9 mouse cellular contexts compared by ENCODE assay signal in the genomic region with DNA sequence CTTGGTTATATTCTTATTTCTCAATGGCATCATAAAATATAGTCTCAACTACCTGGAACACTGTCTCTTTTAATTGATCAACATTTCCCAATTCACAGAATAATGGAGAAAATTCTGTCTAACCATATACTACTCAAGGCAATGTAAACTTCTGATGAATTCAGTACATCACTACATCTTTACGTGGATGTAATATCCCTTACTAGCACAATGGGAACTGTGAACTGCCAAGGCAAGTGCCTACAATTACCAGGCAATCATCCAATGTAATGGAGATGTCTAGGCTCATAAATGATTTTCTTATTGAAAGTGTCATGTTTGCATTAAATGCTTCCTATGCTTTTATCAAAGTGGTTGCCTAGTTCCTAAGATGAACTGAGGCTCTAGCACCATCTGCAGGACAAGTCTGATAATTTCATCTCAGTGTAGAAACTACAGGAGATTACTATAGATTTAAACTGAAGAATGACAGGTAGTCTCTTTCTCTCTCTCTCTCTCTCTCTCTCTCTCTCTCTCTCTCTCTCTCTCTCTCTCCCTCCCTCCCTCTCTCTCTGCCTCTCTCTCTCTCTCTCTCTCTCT.
DNase-seq lines count a peak whose midpoint lies in the region; ATAC-seq and TF ChIP-seq lines count a peak whose summit lies in the region.
"Had no signal": no experiment of that assay in that cellular context is flagged by ENCODE, and none has a peak within 500 bp of the region (broad histone marks: within the 10 kb centered on the region; RNA-seq: fewer than 3 reads in every experiment).

No protein-coding gene starts in this region.

- H3K4me2 ChIP-seq in liver, postnatal 0 days (ENCODE audit: low read depth, low read length): no peak overlapping the region
- H3K4me2 ChIP-seq in liver, embryonic 11.5 days: no peak overlapping the region
- no peak overlapping the region for H3K4me2 ChIP-seq in hindbrain, embryonic 11.5 days (replicated peaks; ENCODE audit: low read depth, low read length)

- no peak overlapping the region for H3K4me3 ChIP-seq in liver, postnatal 0 days (ENCODE audit: low read depth, low read length)
- no peak overlapping the region for H3K4me3 ChIP-seq in liver, embryonic 11.5 days (ENCODE audit: low read depth, low read length)
- no peak overlapping the region for H3K4me3 ChIP-seq in hindbrain, embryonic 11.5 days (ENCODE audit: low read depth, low read length)
- H3K4me3 ChIP-seq: megakaryocyte, embryonic 14.5 days had no signal

- no peaks in the 10 kb centered on the region for H3K36me3 ChIP-seq in liver, postnatal 0 days (replicated peaks; ENCODE audit: insufficient read depth, low read length)
- H3K36me3 ChIP-seq in liver, embryonic 11.5 days (ENCODE audit: control insufficient read depth, insufficient read depth, low read length): no peaks in the 10 kb centered on the region
- no peaks in the 10 kb centered on the region for H3K36me3 ChIP-seq in hindbrain, embryonic 11.5 days (ENCODE audit: control insufficient read depth, insufficient read depth, low read length)

- DNase-seq in liver, postnatal 0 days: no peak
- no peak for DNase-seq in liver, embryonic 11.5 days (ENCODE audit: low spot score)
- peak; percentile 36 for DNase-seq in R1 (ENCODE audit: low read depth, low spot score)
- DNase-seq in cerebellum, postnatal 14 days: peak; percentile 77
- DNase-seq in hindbrain, embryonic 11.5 days (ENCODE audit: low spot score): peak; percentile 63
- peak; percentile 55 to 74 for DNase-seq in left cerebral cortex, postnatal 25 days (ENCODE audit: low spot score in 2 of 2)
- DNase-seq in right cerebral cortex, adult 18-20 months: peak; percentile 61

- TF ChIP-seq CTCF in liver, postnatal 0 days (IDR thresholded peaks at IDR 0.05; ENCODE audit: low read depth): peak; percentile 69

- H3K9ac ChIP-seq in liver, postnatal 0 days (replicated peaks): no peak overlapping the region
- H3K9ac ChIP-seq in liver, embryonic 11.5 days (ENCODE audit: low read depth, low read length): no peak overlapping the region
- no peak overlapping the region for H3K9ac ChIP-seq in hindbrain, embryonic 11.5 days (ENCODE audit: low read depth, low read length)

- no peak for ATAC-seq in liver, postnatal 0 days
- ATAC-seq in liver, embryonic 11.5 days (replicated peaks; ENCODE audit: low FRiP score): no peak
- peak; percentile 45; the same call in 1 of the 2 replicates for ATAC-seq in hindbrain, embryonic 11.5 days (ENCODE audit: low FRiP score)
- ATAC-seq in monocyte, adult 5-6 weeks (replicated peaks; ENCODE audit: insufficient number of reproducible peaks, low FRiP score, low TSS enrichment, poor library complexity, severe bottlenecking): no peak

- TF ChIP-seq EP300 in liver, postnatal 0 days (IDR thresholded peaks at IDR 0.05; ENCODE audit: low read depth): no peak

- H3K4me1 ChIP-seq in liver, postnatal 0 days (ENCODE audit: insufficient read depth): no peaks in the 10 kb centered on the region
- no peaks in the 10 kb centered on the region for H3K4me1 ChIP-seq in liver, embryonic 11.5 days (replicated peaks; ENCODE audit: control insufficient read depth, insufficient read depth, low read length)
- H3K4me1 ChIP-seq in hindbrain, embryonic 11.5 days (replicated peaks; ENCODE audit: control insufficient read depth, insufficient read depth, low read length): no peaks in the 10 kb centered on the region

- no peaks in the 10 kb centered on the region for H3K27me3 ChIP-seq in liver, postnatal 0 days (ENCODE audit: insufficient read depth, low read length)
- no peaks in the 10 kb centered on the region for H3K27me3 ChIP-seq in liver, embryonic 11.5 days (replicated peaks; ENCODE audit: control insufficient read depth, insufficient read depth, low read length)
- no peaks in the 10 kb centered on the region for H3K27me3 ChIP-seq in hindbrain, embryonic 11.5 days (ENCODE audit: control insufficient read depth, insufficient read depth, low read length)

- no peaks in the 10 kb centered on the region for H3K9me3 ChIP-seq in liver, postnatal 0 days (ENCODE audit: low read length)
- H3K9me3 ChIP-seq in liver, embryonic 11.5 days (ENCODE audit: control insufficient read depth, low read length): peaks cover 3% of the 10 kb centered on the region; the same call in 1 of the 2 replicates
- H3K9me3 ChIP-seq in hindbrain, embryonic 11.5 days (ENCODE audit: control insufficient read depth, low read length): no peaks in the 10 kb centered on the region; the same call in 1 of the 2 replicates

- WGBS in liver, postnatal 0 days (ENCODE audit: insufficient replicate concordance): 81% methylated on average over 1 of the region's 1 CpGs
- 77% methylated on average over 1 of the region's 1 CpGs for WGBS in liver, embryonic 11.5 days
- WGBS in hindbrain, embryonic 11.5 days: 95% methylated on average over 1 of the region's 1 CpGs

- no peak overlapping the region for H3K27ac ChIP-seq in liver, postnatal 0 days (ENCODE audit: low read depth)
- no peak overlapping the region for H3K27ac ChIP-seq in liver, embryonic 11.5 days (ENCODE audit: low read depth, low read length)
- no peak overlapping the region for H3K27ac ChIP-seq in hindbrain, embryonic 11.5 days (ENCODE audit: low read depth, low read length)

- intact Hi-C loops in left cerebral cortex, postnatal 25 days (cut with DNase I): loop anchor here (2.0 kb wide), 1 partner anchor 837 kb away; no protein-coding TSS in a partner anchor

Comparison
In these comparisons a context has a peak if more than half of its experiments do, and no peak if none do; other contexts are left out.
1. DNase-seq: peak in R1 (single experiment), cerebellum, postnatal 14 days (2 of 2), hindbrain, embryonic 11.5 days (single experiment), left cerebral cortex, postnatal 25 days (2 of 2) and right cerebral cortex, adult 18-20 months (single experiment); none in liver, postnatal 0 days (single experiment) and liver, embryonic 11.5 days (single experiment).